Mouse (Mus musculus) CD4-positive helper T cell, adult 2 months (primary cell): ENCODE measurements around the gene Plxdc1.

Experiments
- DNase-seq: peaks from one replicate; pipeline ENCODE4 v3.0.0-alpha.2; 2012; ENCODE audit warnings: low read depth, missing footprints, low spot score

Plxdc1 gene

DNA sequence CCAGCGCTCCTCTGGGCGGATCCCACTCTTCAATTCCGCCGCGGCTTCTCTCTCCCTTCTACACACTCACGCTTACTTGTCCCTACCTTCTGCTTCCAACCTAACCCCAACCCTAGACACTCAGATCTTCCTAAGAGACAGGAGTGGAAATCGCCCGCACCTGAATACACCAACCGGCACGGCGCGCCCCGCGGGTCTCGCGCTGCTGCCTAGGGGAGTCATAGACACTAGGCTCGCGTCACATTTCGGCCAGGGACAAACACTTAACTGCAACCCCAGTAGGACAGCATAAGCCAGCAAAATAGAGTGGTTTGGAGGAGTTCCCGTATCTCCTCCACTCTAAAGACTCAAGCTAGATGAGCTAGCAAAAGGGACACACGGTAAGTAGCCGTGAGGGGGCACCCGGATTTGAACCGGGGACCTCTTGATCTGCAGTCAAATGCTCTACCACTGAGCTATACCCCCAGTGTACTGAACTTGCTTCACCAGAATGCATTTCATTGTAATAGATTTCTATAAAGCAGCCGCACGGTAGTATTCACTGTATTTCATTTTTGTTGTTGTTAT, 2.4 kb upstream of the Plxdc1 start:
- DNase-seq: peak; percentile 93

DNA sequence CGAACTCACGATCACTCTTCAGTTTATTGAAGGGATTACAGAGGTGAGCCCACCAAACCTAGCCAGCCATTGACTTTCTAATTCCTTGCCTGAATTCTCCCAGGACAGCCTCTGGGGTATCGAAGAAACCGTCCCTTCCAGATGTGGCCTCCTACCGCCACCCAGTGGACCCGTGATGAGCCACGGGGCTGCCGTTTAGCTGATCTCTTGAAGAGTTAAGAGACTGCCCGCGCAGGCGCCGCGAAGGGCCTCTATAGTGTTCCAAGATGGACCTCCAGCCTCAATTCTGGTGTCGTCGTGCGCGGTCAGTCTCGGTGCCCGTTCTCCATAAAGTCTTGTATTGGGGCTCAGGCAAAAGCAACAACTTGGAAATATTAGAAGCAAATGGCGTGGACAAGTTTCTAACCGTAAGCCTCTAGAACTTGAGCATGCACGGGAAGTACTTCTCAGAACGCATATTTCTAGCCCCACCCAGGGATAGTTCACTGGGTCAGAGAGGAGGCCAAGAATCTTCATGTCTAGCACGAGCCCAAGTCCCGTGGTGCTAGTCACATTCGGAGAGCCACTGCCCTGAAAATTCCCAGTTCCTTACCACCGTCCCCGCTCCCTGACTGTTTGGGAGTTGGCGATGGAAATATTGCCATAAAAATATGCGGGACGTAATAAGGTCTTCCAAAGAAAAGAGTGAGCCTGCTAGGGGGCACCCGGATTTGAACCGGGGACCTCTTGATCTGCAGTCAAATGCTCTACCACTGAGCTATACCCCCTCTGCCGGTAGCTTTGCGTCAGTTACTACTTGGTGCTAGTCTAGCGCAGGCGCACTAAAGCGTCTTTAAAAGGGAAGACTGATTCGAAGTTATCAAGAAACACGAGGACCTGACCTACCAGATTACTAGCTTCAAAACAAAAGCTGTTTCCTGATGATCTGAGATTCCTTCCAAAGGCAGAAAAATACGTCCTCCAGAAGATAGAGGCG, 1.6 kb upstream of the Plxdc1 start:
- DNase-seq: peak; percentile 93

DNA sequence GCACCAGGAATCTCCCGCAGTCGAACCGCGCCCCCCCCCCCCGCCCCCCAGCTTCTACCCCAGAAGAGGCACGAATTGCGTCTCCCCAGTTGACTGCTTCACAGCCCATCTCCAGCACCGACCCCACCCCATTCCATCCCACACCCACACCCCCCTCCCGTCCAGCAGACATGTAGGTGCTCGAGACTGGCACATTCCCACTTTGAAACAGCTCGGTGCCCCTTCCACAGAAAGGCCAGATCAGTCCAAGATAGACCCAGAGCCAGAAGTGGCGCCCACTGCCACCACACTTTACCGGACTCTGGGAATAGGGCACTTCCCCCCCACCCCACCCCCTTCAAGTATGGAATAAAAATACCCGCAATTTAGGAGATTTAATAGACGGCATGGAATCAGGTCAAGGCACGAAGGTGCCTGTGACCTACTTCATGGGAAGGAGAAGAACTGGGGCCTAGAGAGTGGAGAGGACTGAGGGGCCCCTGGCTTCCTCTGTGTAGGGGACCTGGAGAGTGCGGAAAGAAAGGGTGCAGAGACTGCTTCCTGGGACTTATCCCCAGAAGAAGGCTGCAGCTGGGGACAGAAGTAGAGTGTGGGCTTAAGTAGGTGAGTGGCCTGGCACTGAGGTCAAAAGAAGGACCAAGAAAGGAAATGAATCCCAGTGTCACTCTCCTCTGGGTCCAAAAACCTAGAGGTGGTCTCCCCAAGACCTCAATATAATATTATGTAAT, 658 bp upstream of the Plxdc1 start:
- DNase-seq: no peak

DNA sequence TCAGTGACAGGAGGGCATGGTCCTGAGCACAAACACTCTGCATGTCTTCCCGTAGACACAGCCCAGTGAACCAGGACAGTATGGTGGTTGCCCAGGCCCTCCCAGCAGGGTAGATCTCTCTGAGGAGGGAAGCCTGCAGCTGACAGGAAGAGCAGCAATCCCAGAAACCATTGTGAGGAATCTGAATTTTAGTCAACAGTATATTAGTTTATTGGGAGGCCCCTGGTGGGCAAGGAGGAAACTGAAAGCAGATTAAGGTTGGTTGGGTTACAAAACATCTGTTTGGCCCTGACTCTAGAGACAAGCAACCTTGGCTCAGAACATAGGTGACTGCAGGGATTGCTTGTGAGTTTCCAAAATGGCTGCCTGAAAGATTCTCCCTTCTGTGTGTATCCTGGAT, 2.3 kb downstream of the Plxdc1 start:
- DNase-seq: peak; percentile 19

DNA sequence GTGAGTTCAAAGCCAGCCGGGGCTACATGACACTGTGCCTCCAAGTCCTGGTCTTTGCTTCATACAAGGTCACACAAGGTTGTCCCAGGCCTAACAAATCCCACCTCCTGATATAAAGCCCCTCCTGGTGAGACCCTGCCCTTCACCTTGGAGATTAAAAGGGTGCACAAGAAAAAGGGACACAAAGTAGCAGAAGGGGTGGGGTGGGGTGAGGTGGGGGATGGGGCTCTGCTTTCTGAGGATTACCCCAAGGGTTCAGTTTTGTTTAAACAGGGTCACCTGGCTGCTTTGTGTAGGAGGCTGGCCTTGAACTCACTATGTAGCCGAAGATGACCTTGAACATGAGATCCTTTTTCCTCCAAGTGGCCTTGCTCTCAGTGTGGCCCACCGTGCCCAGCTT, 2.7 kb downstream of the Plxdc1 start:
- no peak for DNase-seq

DNA sequence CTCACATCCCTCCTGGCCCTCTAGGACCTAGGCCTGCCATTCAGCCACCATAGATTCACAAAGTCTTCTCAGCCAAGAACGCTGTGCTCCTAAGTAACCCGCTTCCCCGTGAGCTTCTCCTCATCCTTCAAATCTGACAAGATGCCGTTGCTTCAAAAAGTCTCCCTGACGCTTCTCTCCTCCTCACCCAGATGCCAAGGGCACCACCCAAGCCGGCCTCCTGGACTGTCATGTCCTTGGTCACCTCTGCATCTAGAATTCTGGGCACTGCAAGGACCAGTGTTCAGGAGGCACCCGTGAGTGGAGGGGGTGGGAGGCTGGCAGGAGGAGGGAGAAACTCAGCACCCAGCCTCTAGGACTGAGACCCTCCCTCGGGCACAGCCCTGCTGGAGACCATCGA, 3.5 kb downstream of the Plxdc1 start:
- DNase-seq: no peak

DNA sequence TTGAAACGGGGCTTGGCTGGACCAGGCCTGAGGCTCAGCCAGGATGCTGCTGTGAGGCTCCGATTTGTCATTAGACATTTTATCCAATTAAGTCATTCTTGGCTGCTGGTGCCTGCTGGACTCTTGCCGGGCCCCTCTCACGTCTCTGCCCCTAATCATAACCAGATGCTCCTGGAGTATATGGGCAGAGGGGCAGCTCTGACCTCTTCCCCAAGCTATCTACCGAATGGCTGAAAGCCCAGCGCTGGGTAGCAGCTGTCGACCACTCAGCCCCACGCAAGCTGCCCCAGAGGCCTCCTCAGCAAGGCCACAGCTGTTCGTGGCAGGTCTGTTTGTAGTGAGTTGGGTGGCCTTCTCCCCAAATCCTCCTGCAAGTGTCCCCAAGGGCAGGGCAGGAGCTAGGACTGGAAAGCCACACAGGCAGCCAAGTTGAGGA, 5.7 kb downstream of the Plxdc1 start:
- DNase-seq: no peak

DNA sequence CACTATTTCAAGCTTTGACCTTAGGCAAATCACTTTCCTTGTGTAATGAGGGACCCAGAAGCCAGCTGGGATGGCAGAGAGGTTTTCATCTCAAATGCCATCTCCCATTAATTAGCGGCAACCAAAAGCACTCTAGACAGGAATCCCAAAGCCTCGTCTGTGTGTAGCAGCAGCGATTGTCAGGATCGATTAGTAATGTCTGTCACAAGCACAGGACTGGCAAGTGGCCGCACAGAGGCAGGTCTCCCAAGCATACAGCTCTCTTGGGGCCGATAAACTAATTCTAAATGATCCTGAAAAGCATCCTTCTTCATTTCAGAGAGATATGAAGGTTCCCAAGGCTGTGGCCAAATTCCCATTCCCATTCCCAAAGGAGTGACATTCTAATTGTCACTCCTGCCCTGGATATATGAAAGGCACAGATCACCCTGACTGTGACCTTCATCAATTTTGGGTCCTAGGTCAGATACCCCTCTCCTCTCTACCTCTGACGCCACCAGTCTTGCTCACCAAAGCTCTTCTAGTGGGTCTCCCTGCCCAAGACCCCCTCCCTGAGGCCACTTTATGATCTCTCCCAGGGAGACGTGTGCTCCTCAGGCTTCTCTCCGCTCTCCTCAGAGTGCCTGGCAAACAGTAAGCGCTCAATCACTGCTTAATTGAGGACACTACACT, 6.3 kb downstream of the Plxdc1 start:
- no peak for DNase-seq

DNA sequence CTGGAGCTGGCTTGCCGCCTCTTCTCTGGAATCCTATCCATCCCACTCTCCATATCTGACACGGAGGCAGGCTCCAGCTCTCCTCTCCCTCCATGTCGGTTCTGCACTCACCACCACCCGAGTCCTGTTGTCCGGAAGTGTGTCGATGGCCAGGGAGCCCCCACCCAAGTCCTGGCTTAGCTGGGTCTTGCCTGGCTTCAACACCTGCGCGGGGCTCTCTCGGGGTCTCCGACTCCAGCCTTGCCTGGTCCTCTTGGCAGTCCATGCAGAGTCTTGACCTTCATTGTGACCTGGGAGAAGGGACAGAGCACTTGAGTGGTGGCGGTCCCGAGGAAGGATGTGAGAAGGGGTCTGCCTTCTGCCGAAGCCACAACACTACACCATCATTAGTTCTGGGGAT, 7.9 kb downstream of the Plxdc1 start:
- DNase-seq: no peak

DNA sequence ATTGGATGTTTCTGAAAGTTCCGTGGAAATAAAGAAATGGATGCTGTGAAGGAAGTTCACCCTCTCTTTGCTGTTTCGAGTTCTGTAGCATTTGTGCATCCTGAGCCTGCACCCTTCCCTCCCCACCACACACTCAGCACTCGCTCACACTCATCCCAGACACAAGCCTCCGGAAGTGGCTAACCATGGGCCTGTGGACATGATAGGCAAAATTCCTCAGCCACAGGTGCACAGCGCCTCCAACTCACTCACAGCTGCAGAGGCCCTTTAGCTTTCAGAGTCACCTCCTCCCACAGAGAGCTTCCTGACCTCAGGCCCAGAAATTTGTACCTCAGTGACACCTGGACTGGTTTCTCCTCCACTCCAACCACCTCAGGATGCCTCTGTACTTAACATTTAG, 8.4 kb downstream of the Plxdc1 start:
- DNase-seq: peak; percentile 49

DNA sequence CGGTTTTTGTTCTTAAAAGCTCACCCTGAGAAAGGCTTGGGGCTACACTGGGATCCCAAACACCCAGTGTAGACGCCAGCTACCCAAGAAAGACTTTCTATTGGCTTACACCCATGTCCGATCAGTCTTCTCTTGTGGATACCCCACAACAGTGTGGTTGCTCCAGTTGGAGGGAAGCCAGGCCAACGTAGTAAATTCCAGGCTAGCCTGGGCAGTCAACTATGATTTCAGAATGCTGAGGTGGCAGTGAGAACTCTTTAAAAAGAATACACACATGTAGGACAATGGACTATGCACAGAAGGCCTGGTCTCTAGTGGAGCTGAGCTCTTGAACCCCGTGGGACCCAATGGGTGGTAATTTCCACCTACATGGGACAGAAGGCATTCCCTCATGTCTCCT, 11.5 kb downstream of the Plxdc1 start:
- no peak for DNase-seq

DNA sequence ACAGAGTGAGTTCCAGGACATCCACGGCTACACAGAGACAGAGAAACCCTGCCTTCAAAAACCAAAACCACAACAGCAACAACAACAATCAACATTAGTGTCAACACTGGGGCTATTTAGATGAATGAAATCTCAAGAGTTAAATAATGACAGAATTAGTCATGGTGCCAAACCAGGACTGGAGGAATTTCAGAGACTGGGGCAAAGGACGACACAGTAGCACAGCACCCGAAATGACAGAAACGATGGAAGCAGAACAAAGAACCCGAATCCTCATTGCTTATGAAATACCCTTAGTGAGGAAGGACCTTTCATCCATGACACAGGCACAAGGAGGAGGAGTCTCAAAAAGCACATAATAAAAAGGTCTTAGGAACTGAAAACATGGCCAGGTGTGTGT, 12.1 kb downstream of the Plxdc1 start:
- DNase-seq: no peak

DNA sequence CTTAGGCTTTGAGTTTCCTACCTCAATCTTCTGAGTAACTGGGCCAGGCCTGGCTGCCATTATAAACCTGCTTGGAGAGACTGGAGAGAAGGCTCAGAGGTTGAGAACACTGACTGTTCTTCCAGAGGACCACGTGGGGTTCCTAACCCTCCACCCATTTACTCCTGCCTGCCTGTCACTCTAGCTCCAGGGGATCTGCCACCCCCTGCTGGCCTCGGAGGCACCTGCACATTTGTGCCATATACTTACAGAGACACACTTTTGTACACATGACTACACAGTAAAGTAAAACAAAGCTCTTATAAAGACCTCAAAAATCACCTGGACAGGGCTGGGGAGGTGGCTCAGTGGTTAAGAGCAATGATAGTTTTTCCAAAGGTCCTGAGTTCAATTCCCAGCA, 13.8 kb downstream of the Plxdc1 start:
- no peak for DNase-seq

DNA sequence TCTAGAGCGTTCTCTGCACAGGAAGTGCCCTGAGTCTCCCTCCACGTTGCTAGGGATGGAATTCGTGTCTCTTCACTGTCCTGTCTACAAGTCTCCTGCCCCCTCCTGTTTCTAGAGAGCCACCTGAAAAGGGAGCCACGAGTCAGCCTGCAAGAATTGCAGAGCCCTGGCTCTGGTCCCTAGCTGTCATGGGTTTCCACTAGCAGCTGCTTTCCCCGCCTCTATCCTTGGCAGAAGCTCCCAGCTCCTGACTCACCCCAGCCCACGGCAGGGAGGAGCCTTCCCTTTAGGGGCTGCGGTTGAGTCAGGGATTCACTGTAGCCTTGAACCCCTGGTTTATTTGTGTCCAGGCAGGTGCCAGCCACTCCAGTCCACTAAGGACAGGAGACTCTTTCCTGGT, 15.0 kb downstream of the Plxdc1 start:
- DNase-seq: no peak

DNA sequence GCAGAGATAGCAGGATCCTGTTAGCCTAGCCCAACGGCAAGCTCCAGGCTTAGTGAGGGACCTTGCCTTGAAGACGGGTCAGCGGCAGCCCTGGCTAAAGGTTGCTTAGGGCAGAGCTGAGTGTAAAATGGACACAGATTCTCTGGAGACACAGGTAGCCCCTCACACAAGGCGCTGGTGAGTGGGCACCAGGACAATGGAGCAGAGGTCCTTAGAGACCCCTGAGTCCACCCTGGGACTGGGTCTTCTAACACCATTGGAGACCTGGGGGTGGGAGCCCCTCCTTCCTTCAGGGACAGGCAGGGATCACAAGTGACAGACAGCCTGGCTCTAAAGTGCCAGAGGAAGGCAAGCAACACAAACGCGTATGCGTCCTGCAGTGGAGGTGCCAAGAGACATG, 15.5 kb downstream of the Plxdc1 start:
- DNase-seq: no peak

DNA sequence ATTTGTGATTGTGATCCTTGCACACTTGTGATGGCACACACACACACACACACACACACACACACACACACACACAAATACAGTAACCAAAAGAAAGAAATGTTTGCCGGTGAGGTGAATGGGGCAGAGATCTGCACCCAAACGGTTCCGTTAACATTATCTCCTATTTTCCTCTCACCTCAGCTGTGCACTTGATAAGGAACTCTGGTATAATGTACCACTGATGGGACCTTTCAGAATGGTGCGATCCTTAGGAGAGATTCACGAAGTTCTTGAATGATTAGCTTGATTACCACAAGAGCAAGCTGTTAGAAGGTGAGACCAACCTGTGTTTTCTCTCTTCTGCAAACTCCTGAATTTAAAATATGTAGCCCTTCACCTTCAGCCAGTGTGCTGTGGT, 17.9 kb downstream of the Plxdc1 start:
- DNase-seq: no peak

DNA sequence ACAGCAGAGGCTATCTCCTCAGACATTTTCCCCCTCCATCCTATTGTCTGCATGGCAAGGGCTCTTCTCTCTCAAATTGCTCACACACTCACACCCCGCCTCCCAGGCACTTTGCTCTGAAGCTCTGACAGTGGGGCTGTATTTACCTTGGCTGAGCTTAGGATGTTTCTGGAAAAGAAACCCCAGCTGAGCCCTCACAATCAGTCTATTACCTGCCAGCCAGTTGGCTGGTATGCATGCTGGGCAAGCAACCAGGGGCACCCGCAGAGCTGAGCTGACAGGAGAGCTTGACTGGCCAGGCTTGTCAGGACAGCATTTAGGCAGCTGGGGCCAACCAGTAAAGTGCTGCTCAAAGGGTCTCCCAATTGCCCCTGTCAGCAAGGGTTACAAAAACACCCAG, 19.1 kb downstream of the Plxdc1 start:
- no peak for DNase-seq

DNA sequence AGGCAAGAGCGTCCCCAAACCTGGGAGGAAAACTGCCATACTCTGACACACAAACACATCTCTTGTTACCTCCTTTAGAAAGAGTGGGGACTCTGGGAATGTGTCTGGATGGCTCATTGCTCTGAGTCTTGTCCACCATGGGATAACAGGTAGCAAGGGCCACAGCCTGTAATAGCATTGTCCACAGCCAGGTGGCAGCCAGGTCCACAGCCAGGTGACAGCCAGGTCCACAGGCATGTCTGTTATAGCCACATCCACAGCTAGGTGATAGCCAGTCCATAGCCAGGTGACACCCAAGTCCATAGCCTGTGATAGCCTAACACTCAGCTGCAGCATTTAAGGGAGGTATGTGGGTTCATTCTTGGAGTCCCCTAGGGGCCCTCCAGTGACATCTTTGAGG, 25.3 kb downstream of the Plxdc1 start:
- no peak for DNase-seq

DNA sequence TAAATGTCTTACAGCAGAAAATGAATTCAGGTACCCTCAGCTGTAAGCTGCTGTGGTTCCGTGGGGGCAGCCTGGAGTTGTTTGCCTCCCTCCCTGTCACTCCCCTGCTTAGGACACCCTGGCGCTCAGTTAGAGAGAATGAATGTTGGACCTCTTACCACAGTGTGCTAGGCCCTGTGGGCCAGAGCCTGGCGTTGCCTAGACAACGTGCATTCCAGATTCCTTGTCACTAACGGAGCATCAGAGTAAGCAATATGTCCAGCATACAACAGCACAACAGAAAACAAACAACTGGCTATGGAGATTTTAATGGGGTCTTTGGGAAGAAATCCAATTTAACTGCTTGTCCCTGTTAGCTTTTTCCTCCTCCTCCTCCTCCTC, 27.0 kb downstream of the Plxdc1 start:
- DNase-seq: no peak

DNA sequence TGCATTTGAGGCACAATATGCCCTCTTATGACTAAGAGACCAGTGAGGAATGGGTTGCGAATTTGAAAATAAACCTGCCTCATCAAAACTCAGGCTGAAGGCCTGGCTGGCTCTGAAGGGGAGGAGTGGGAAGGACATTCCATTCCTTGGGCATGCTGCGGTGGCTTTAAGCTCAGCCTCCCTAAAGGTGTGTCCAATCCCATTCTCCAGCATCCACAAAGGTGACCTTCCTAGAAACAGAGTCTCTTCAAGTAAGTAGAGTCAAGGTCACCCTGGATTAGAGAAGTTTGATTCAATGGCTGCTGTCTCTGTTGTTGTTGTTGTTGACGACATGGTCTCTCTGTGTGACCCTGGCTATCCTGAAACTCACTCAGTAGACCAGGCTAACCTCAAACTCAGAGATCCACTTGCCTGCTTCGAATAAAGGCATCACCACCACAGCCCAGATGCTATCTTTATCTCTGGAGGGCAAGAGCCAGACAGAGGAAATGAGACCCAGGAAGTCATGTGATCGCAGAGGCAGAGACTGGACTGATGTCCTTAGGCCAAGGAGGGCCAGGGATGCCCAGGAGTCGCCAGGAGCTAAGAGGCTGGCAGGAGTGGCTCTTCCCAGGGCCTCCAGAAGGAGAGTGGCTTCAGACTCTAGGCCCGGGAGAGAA, 27.5 kb downstream of the Plxdc1 start:
- peak; percentile 42 for DNase-seq

DNA sequence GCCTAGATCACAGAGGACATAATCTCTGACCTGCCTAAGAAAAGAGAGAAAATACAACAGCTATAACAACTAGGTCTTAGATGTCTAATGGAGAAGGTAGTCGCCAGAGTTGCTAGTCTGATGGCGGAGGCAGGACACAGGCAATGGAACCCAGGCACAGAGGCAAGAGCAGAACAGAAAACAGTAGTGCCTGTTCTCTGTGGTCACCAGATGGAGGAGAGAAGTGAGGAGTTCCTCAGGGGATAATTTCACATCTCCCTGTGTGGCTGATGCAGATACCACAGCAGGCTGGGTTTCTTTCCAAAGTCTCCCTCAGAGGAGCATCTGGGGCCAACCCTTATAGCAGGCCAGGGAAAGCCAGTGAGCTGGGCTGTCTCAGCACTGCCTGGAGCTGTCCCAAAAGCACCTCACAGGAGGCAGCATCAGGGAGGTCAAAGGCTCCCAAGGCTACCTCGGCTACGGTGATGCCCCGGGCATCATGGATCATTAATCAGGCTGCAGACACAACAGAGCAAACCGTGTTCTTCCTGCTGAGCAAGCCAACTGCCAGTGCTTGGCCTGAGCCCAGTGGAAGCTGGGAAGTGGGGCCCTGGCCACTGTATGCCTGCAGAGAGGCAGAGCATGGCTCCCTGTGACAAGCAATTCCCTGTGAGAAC, 29.2 kb downstream of the Plxdc1 start:
- DNase-seq: no peak
